Mouse (Mus musculus) mesoderm, embryonic 11.5 days (tissue): ENCODE data around the gene Glt28d2.

ENCODE experiments used
- DNase-seq: peaks from one replicate; pipeline ENCODE4 v3.0.0-alpha.2; 2012; ENCODE audit warnings: low read depth, low spot score

The Glt28d2 gene

GRCm38 (mm10) chr3:85827815-85828214, 59.5 kb downstream of the Glt28d2 start:
- DNase-seq = no peak

DNA sequence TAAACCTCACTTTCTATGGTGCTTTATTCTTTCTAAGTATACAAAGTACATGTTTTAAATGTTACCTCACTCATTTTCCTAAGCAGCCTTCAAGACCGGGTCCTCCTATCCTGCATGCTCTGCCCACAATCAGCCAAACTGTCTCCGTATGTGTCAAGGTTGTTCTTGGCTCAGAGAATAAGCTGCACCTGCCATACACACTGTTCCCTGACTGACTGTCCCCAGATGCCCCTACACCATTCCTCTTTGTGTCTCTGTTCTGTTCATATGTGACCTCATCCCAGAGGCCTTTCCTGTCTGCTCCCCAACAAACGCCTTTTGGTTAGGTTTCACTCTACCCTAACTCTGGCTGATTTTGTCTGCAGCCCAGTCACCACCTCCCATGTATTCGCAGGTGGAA, 60.0 kb downstream of the Glt28d2 start:
- no peak for DNase-seq

- DNase-seq = no peak
Measured at GRCm38 (mm10) chr3:85820839-85821548, 66.3 kb downstream of the Glt28d2 start.
